Mouse (Mus musculus) olfactory bulb, adult 2 months (tissue): Measurements from ENCODE around the gene Kalrn.

Source experiments
- CTCF ChIP-seq: fragments of 200-500 bp; IDR thresholded peaks from 2 replicates; pipeline ENCODE4 v1.5.1; 2012; ENCODE audit warnings: low read depth, mild to moderate bottlenecking, low read length, moderate library complexity; ENCODE audit not compliant: insufficient read depth
- POLR2A ChIP-seq: fragments of 200-500 bp; IDR thresholded peaks from 2 replicates; pipeline ENCODE4 v1.6.1; 2012; ENCODE audit warnings: mild to moderate bottlenecking, low read depth, low read length, moderate library complexity; ENCODE audit not compliant: insufficient read depth

- TF ChIP-seq CTCF (no peak), POLR2A (no peak)
These were observed 31.0 kb downstream of the Kalrn start for GRCm38 (mm10) chr16:34542341-34542740.
